Mouse (Mus musculus) small intestine, adult 2 months (tissue): ENCODE measurements around the gene Gm9999.

Experiments used
- CTCF ChIP-seq: fragments of 200-500 bp; IDR thresholded peaks from 2 replicates; pipeline ENCODE4 v1.5.1; 2012; ENCODE audit warnings: low read depth, mild to moderate bottlenecking, control low read depth, inconsistent platforms, low read length, moderate library complexity, mixed read lengths; ENCODE audit not compliant: insufficient replicate concordance, insufficient read length; ENCODE audit errors: extremely low read depth
- POLR2A ChIP-seq: fragments of 200-500 bp; IDR thresholded peaks from 2 replicates; pipeline ENCODE4 v1.6.1; 2012; ENCODE audit warnings: low read depth, mild to moderate bottlenecking, control low read depth, inconsistent platforms, low read length, moderate library complexity

GRCm38 (mm10) chr7:46987073-46987472 lies 3.7 kb downstream of the Gm9999 start:
- TF ChIP-seq CTCF (no peak), POLR2A (no peak)
